Mouse (Mus musculus): Measurements from ENCODE around the gene Ppil1.

DNA sequence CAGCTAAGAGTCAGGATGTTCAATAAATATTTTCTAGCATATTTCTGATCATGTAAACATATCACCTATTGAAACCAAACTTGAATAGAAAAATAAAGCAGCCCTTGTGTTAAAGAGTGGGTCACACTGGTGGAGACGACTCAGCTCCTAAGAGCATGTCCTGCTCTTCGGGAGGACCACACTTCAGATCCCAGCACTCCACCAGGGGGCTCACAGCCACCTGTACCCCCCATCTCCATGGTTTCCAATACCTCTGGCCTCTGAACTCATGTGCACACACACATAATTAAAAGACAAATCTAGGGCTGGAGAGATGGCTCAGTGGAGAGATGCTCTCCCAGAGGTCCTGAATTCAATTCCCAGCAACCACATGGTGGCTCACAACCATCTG is 1.7 kb downstream of the Ppil1 start:
- TF ChIP-seq CTCF (IDR thresholded peaks at IDR 0.05 in 2 of 3, conservative IDR thresholded peaks at IDR 0.05 in 1 of 3; ENCODE audit: control insufficient read depth in 1 of 3, insufficient read depth in 1 of 3, low read depth in 2 of 3, low read length in 3 of 3, poor library complexity in 1 of 3, severe bottlenecking in 1 of 3) = no peak; a peak in 1 of 6 replicates
- TF ChIP-seq EP300 (IDR thresholded peaks at IDR 0.05; ENCODE audit: low read depth in 1 of 2, low read length in 2 of 2) = no peak
- TF ChIP-seq USF2 (IDR thresholded peaks at IDR 0.05; ENCODE audit: borderline replicate concordance in 1 of 2, insufficient read depth in 1 of 2, low read depth in 1 of 2, low read length in 2 of 2) = no peak
- TF ChIP-seq TBP (IDR thresholded peaks at IDR 0.05; ENCODE audit: low read depth, low read length) = no peak
- TF ChIP-seq SMC3 (IDR thresholded peaks at IDR 0.05; ENCODE audit: low read depth, low read length) = no peak
- no peak for TF ChIP-seq POLR2AphosphoS2 (IDR thresholded peaks at IDR 0.05; ENCODE audit: low read length)
- no peak for TF ChIP-seq MXI1 (IDR thresholded peaks at IDR 0.05; ENCODE audit: low read depth, low read length)
- no peak for TF ChIP-seq MYC (IDR thresholded peaks at IDR 0.05; ENCODE audit: low read depth, low read length)
- TF ChIP-seq CHD2 (IDR thresholded peaks at IDR 0.05; ENCODE audit: low read length) = no peak
- TF ChIP-seq POLR2A (IDR thresholded peaks at IDR 0.05; ENCODE audit: control insufficient read depth in 1 of 2, insufficient read depth in 1 of 2, low read depth in 1 of 2, low read length in 2 of 2, poor library complexity in 1 of 2) = no peak
- TF ChIP-seq MAZ (IDR thresholded peaks at IDR 0.05; ENCODE audit: low read depth, low read length) = no peak
- TF ChIP-seq TCF12 (IDR thresholded peaks at IDR 0.05; ENCODE audit: low read depth, low read length) = no peak
- TF ChIP-seq KAT2A (conservative IDR thresholded peaks at IDR 0.05; ENCODE audit: low read depth, low read length) = no peak
- TF ChIP-seq POLR2AphosphoS5 (IDR thresholded peaks at IDR 0.05; ENCODE audit: borderline replicate concordance, low read depth, low read length) = no peak

All from MEL (cell line).